Mouse (Mus musculus) spleen, adult 18-20 months (tissue): ENCODE results near the gene Ubxn6.
"Not testable (repeated sequence)": the region's sequence is repeated elsewhere in the genome, so short reads cannot be mapped to it uniquely, and the experiment has no call there.

Experiments
- DNase-seq, 2 experiments: peaks; one replicate each; pipeline ENCODE4 v3.0.0; 2022; ENCODE audit warnings: mixed read lengths in 2 of 2

Gene Ubxn6

DNA sequence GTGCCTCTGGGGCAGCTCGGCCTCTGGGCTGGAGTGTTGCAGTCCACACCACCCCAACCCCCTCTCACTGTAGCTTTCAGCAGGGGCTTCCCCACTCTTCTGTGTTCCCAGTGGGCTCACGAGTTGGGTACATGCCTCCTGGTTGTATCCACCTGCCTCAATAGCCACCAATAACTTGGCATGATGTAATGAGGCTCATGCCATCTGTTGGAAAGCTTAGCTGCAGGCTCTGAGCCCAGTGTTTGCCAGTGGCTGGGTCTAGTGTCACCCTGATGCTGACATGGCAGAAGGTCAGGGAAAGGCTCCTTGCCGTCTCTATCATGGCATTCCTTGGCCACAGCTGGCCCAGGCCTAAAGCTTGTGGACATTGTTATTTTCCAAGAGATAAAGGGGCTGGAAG lies 26.0 kb upstream of the Ubxn6 start:
- DNase-seq = no peak

DNA sequence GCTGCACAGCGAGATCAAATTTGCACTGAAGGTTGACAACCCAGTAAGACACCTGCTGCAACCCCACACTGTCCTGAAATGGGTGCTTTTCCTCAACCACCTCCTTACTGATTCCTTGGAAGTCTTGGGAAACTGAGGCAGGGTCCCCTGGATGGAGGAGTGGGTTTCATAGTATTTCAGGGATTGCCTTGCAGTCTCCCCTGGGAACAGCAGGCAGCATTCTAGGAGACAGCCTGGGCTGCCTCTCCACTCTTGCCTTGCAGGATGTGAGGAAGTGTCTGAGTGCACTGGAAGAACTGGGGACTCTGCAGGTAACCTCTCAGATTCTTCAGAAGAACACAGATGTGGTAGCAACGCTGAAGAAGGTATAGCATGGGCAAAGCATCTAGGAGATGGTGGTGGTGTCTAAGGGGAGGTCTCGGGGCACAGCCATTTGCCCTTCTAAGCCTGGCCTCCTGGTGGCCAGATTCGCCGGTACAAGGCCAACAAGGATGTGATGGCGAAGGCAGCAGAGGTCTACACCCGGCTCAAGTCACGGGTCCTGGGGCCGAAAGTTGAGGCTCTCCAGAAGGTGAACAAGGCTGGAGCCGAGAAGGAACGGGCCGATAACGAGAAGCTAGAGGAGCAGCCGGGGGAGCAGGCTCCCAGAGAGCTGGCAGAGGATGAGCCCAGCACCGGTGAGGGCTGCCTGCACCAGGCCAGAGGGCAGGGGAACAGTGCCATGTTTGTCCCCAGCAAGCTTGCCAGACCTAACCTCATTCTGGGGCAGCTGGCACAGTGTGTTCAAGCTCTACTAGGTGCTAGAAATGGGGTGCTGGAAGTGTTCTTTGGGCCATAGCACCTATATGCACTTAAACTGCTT lies 24.1 kb upstream of the Ubxn6 start:
- no peak for DNase-seq

DNA sequence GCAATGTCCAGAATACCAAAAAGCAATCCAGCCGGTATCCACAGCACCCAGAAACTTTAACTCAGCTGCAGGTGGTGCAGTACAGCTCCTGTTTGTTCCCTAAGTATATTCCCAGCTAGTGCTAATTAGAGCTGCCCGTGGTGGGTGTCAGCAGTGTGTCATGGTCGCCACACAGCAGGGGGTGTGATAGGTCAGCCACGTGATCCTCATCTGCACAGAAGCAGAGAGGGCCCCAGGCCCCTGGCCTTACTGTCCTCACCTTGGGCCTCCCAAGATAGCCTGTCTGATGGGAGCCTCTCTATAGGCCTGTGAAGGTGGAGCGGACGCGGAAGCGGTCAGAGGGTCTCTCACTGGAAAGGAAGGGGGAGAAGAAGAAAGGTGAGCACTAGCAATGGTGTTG lies 23.4 kb upstream of the Ubxn6 start:
- DNase-seq = no peak

DNA sequence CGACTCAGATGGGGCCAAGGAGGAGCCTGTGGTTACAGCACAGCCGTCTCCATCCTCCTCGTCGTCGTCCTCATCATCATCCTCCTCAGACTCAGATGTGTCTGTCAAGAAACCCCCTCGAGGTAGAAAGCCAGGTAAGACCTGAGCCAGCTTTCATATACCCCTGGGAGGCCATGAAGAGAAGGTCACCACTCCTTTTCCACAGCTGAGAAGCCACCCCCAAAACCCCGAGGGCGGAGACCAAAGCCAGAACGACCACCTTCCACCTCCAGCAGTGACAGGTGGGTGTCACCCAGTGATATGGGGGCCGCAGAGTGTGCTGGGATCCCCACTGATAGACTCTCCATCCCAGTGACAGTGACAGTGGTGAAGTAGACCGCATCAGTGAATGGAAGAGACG lies 22.1 kb upstream of the Ubxn6 start:
- DNase-seq = no peak

DNA sequence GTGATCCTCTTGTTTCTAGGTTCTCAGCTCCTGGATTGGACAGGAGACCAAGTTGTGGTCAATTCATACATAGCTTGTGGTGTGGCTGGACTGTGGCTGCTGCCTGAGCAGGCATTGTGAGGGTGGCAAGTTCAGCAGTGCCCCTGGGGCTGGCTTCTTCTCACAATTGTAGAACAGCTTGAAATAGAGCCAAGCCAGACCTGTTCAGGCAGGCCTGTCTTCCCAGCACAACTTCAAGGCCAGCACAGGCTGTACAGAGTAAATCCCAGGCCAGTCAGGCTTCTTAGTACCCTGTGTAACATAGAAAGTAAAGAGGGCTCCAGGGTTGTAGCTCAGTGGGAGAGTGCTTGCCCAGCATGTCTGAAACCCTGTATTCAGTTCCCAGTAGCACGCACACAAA lies 18.0 kb upstream of the Ubxn6 start:
- no peak for DNase-seq

DNA sequence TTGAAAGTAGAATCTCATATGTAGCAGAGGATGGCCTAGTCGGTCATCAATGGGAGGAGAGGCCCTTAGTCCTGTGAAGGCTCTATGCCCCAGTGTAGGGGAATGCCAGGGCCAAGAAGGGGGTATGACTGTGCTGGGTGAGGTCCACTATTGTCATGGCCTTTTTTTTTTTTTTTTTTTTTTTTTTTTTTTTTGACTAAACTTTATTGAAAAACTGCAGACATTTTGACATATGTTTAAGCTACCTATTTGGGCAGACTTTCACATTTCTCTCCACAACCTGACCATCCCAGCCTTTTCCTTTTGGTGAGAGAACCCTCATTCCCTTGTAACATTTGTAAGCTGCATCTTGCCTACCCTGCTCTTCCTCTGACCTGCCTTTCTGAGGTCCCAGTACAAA lies 17.5 kb upstream of the Ubxn6 start:
- no peak for DNase-seq

DNA sequence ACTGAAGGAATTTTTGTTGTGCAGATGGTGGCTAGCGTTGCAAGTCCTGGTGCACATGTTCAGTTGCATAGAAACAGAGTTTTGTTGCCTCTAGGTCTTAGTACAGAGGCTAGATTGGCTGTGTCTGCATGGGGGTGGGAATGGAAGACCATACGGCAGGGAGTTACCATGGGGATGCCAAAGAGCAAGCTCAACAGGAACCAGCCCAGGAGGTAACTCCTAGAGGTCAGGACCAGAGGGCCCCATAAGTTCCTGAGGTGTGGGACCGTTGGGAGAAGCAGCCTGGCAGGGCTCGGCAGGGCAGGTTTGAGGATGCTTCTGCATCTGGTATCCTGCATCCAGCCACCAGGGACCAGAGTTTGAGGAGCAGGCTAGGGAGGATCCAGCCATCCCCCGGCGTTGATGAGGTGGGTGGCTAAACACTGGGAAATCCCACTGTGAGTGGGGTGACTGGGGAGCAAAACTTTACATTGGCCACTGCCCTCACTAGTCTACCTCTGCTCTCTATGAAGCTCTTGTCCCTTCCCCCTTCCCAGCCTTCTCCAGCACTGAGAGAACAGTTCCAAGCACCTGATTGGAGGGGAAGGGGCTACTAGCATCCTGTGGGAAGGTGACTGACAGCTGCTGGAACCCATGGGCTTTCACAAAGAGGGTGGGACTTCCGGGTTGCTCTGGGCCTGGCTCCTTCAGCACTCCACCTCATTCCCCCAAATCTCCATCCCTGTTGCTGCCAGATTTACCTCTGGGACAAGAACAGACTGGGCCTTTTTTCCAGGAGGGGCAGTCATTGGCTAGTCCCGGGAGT lies 6.2 kb upstream of the Ubxn6 start:
- no peak for DNase-seq

DNA sequence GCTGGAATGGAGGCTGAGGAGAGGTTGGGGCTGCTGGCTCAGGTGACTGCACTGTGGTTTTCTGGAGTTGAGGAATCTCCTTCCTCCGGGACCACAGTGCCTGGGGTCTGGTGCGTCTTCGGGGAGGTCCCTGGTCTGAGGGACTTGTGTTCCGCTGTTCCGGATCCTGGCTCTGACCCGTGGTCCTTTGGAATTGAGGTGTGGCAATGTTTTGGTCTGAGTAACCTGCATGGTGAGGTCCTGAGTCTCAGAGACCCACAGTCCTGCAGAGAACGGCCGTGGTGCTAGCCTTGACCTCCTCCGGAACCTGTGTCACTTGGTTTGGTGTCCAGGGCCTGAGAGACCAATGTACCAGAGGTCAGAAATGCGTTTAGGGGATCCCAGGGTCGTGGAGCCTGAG lies 5.1 kb upstream of the Ubxn6 start:
- peak in 1 of 2 experiments; percentile 22 for DNase-seq

DNA sequence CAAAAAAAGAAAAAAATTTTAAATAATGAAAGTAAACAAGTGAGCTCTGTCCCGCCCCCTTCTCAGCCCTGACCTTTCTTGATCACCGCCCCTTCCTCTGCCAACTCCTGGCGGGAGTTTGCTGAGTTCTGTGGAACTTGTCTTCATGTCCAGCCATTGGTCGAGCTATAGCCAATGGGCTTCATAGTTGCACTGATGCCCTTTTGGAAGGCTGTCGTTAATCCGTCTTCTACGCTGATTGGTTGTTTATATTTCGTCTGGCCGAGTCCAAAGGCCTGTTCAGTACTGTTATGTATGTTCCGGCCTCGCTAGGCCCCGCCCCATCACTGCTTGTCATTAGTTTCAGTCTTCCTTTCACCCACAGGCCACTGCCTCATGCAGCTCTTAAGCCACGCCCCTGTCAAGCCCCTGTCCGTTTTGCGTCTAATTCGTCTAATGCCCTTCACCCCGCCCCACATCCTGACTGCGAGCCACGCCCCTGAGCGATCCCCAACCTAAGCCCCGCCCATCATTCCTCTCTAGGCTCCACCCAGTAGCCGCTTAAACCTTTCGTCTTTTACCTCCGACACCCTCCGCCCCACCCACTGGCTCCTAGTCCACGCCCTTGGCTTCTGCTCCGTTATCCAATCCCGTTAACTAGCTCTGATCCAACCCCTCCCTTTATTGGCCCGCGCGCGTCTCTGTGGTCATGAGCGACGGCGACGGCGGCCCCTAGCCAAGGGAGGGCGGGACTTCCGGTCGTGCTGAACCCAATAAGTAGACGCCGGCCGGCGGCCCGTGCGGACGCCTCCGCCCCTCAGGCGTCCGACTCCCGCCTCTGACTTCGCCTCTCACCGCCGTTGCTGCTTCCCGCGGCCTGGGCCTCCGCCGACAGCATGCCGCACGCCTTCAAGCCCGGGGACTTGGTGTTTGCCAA lies 4.3 kb upstream of the Ubxn6 start, which contains the start of gene Hdgfl2:
Gene Hdgfl2 (plus strand): TSS at position 755 of the 916 bp plus-strand sequence.
- DNase-seq = peak; percentile 98 to 99

DNA sequence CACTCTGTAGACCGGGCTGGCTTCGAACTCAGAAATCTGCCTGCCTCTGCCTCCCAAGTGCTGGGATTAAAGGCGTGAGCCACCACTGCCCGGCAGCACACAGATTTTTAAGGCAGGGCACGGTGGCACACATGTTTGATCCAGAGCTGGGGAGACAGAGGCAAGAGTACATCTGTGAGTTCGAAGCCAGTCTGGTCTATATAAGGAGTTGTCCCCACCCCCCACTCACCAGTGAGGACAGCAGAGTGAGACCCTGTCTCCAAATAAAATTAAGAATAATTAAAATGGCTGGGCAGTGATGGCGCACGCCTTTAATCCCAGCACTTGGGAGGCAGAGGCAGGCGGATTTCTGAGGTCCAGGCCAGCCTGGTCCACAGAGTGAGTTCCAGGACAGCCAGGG lies 3.5 kb upstream of the Ubxn6 start:
- peak in 1 of 2 experiments; percentile 21 for DNase-seq

DNA sequence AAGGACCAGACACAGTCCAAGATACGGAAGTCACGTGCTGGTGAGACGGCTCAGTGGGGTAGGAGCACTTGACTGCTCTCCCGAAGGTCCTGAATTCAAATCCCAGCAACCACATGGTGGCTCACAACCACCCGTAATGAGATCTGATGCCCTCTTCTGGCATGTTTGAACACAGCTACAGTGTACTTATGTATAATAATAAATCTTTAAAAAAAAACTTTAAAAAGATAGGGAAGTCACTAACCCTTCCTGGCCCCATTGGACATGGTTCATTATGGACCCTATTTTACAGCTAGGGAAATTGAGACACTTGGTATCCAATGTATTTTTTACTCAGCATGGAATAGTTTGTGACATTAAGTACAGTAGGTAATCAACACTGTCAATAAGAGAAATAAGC lies 2.7 kb upstream of the Ubxn6 start:
- DNase-seq = no peak

DNA sequence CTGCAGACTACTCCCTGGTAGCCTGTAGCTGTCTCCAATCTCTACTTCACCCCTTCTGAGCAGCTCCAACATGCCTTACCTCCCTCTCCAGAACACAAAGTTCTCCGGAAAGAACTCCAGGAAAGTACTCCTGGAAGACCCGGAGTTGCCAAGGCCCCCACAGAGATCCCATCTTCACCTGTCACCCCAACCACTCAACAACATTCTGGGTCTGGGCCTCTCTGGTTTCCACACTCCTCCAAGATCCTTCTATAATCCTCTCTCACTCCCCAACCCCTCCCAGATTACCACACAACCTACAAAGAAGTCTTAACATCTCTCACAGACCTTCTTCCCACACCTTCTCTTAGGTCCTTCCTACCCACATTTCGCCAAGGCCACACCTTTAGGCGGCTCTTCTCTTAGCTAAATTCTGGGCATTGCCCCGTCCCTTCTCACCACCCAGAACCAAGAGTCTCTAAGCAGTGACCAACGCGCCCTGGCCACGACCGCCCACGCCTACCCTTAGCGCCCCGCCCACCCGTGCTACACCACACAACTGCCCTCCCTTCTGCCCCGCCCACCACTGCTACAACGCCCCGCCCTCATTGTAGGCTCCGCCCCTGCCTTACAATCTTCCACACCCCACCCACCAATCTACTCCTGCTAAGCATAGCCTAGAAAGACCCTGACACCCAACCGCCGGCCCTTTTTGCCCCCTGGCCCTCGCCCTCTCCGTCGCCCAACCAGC lies 566 bp downstream of the Ubxn6 start:
- DNase-seq = peak; percentile 73 to 84

DNA sequence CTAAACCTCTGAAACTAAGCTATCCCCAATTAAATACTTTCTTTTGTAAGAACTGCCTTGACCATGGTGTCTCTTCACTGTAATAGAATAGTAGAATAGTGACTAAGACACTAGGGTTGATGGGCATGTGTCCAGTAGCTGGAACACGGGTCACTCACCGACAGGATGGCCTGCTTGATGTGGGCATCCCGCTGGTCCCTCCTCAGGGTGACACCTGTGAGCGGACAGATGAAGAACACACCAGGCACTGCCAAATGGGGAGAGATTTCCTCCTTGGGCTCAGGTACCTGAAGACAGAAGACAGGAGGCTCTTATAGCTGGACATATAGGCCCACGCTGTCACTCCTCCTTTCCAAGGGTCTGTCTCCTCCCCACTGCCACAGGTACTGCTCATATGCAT lies 2.6 kb downstream of the Ubxn6 start:
- DNase-seq = no peak

DNA sequence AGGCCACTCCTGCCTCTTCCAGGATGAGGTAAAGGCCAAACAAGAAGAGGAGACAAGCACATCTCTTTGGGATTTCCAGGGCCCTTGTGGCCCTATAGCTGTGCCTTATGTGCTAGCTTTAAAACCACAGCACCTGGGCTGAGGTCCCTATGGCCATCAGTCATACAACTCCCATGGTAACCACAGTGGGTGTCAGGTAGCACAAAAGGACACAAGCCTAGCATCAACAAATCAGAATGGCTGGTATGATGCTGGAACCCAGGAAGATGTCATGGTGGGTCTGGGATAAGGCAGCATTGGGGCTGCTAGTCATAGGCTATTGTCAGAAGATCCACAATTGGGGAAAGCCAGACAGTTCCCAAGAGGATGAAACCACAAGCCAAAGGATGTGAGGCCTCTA lies 3.7 kb downstream of the Ubxn6 start:
- no peak for DNase-seq

DNA sequence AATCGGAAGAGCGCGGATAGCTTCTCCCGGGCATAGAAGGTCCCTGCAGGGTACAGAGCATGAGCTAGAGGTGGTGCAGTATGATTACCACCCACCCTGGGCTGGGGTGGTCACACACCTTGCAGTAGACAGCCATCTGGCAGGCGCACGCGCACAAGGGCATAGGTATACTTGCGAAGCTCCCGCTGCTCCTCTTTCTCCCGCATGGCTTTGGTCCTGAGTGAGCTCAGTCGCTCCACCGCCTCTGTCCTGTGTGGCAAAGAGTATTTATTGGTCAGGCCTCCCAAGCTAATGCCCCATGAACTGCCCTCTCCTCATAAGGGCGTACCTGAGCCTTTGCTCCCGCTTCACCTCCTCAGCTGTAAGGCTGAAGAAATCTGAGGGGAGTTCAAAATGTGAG lies 5.8 kb downstream of the Ubxn6 start:
- no peak for DNase-seq

DNA sequence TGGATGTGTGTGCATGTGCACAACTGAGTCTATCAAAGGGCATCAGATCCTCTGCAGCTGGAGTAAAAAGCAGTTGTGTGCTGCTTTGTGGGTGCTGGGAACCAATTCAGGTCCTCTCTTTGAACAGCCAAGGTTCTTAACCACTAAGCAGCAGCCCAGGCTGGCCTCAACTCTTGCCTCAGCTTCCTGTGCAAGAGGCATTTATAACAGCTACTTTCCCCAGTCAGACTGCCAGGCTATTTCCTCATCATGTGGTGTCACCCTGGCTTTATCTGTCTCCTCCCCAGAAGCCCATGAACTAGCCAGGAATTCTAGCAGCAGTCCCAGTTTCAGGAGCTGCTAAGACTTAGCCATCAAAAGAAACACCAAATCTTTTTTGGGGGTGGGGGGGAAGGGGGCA lies 8.4 kb downstream of the Ubxn6 start:
- DNase-seq = no peak

DNA sequence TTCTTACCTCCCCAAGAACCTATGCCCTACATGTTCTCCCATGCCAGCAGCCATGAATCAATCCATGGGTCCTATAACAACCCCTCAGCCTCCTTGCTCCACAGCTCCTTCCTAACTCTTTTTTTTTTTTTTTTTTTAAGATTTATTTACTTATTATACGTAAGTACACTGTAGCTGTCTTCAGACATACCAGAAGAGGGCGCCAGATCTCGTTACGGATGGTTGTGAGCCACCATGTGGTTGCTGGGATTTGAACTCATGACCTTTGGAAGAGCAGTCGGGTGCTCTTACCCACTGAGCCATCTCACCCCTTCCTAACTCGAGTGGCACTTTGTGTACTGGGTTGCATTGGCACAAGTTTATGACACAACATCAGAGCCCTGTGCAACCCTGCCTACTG lies 9.1 kb downstream of the Ubxn6 start:
- DNase-seq = not testable (repeated sequence)

DNA sequence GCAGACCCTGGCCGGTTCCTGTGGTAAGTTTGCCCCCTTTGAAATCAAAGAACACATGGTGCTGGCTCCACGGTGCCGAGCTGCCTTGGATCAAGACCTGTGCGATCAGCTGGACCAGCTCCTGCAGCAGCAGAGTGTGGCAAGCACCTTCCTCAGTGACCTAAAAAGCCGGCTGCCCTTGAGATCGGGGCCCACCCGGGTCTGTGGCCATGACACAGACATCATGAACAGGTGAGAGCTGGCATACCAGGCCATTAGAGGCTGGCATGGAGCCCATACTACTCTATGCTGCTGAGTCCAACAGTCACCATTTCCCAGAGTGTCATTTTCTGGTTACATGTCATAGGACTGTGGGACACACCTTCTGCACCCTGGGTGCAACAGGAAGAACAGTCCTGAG lies 12.7 kb downstream of the Ubxn6 start:
- DNase-seq = no peak

DNA sequence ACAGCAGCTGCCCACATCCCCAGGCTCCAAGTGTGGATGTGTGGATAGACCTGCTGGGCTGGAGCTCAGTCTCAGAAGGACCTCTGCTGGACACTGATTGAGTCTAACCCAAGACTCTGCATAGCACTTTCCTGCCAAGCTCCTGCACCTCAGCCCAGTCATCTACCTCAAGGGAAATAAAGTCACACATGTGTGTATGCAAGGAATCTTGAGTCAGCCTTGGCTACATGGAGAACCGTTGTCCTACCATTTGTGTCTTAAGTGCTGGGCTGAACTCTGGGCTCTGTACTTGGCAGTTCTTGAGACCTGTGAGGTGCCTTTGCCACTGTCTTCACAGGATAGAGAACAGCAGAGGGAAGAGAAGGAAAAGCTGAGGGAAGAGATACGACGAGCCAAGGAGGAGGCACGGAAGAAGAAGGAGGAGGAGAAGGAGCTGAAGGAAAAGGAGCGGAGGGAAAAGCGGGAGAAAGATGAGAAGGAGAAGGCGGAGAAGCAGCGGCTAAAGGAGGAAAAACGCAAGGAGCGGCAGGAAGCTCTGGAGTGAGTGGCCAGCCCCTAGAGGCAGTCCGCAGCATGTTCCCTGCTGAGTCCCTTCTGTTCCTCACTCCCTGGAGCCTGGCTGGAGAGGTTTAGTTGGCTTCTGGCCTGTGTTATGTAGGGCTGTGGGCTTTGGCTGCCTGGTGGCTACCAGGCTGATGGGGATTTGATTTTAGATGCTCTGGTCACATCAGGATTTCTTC lies 17.3 kb downstream of the Ubxn6 start:
- DNase-seq = no peak

DNA sequence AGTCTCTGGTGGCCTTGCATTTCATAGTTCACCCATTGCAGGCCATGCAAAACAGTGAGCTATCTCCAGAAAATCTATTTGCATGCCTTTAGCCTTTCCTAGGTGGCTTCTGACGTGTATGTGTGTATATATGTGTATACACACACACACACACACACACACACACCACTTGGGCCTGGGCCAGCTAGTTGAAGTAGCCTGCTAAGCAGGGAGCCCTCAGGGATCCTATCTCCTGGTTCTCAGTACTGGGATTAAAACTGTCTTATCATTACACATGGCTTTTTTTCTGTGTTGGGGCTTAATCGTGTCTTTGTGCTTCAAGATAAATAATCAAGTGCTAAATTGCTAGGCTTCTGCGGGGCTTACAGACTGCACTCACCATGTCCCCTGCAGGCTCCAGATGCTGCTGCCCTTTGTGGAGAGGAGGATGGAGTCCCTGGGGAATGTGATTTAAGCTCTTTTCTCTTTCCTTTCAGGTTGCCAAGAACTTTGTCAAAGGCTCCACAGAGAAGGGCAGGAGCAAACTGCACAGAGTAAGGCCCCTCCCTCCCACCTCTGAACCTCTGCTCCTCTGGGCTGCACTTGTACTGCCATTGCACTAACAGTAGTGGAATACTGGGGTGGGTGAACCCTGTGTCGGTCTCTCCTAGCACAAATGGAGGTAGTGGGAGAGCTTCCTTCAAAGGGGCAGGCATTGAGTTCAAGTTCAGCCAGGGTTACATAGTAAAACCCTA lies 18.7 kb downstream of the Ubxn6 start:
- DNase-seq = no peak

DNA sequence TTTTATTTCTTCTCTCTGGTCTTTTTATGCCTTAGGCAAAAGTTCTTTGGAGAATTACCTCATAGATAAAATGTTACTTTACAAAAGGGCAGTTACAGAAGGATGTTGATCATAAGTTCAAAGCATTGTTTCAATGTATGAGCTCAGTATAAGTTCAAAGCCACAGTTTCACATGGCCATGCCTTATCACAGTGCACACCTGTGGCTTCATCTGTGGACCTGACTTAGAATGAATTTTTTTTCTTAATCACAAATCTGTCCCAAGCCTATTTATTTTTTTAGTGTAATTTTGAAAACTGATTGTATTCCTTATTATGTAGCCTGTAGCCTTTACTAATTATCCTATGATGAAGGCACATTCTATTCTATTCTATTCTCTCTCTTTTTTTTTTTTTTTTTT lies 19.9 kb downstream of the Ubxn6 start:
- no peak for DNase-seq
